Mouse (Mus musculus) liver, adult 2 months (tissue): ENCODE measurements at regions not wholly inside any gene's neighbourhood (a gene's known extent, or its start where the extent isn't known, plus 50 kb on each side); places are given as distances from the start of the nearest gene placed in this dataset.

Experiments
- DNase-seq: peaks from one replicate; pipeline ENCODE4 v3.0.0-alpha.2; 2011; ENCODE audit warnings: low read depth, low spot score; ENCODE audit errors: extremely low read depth
- H3K27ac ChIP-seq: fragments of 200-500 bp; replicated peaks from 2 replicates; pipeline ENCODE4 v1.5.1; 2012; ENCODE audit warnings: low read depth, mild to moderate bottlenecking, control low read depth, inconsistent platforms, low read length; ENCODE audit not compliant: insufficient read depth
- H3K27me3 ChIP-seq: fragments of 200-500 bp; 2 replicates; pipeline ENCODE4 v1.6.1; 2012; ENCODE audit warnings: mild to moderate bottlenecking, moderate library complexity, low read length, inconsistent platforms; ENCODE audit not compliant: control insufficient read depth, insufficient read depth
- H3K36me3 ChIP-seq: fragments of 200-500 bp; 2 replicates; pipeline ENCODE4 v1.6.1; 2012; ENCODE audit warnings: low read length, inconsistent platforms; ENCODE audit not compliant: control insufficient read depth, insufficient read depth
- H3K4me1 ChIP-seq: fragments of 200-500 bp; 2 replicates; pipeline ENCODE4 v1.6.1; 2011; ENCODE audit warnings: low read length; ENCODE audit not compliant: control insufficient read depth, insufficient read depth
- H3K4me3 ChIP-seq: fragments of 200-500 bp; 2 replicates; pipeline ENCODE4 v1.5.1; 2011; ENCODE audit warnings: low read depth, mild to moderate bottlenecking, control low read depth, low read length, moderate library complexity; ENCODE audit not compliant: insufficient read depth
- H3K79me2 ChIP-seq: fragments of 200-500 bp; 2 replicates; pipeline ENCODE4 v1.6.1; 2012; ENCODE audit warnings: inconsistent platforms, mild to moderate bottlenecking, low read length, moderate library complexity; ENCODE audit not compliant: control insufficient read depth, insufficient read depth
- H3K9ac ChIP-seq: fragments of 200-500 bp; 2 replicates; pipeline ENCODE4 v1.6.1; 2012; ENCODE audit warnings: low read depth, mild to moderate bottlenecking, control low read depth, inconsistent platforms, low read length
- CTCF ChIP-seq: fragments of 200-500 bp; IDR thresholded peaks from 2 replicates; pipeline ENCODE4 v1.5.1; 2011; ENCODE audit warnings: low read depth, low read length, control low read depth
- POLR2A ChIP-seq: fragments of 200-500 bp; IDR thresholded peaks from 2 replicates; pipeline ENCODE4 v1.6.1; 2011; ENCODE audit warnings: low read length, control low read depth; ENCODE audit not compliant: insufficient read depth; ENCODE audit errors: extremely low read depth
- WGBS: fragments of 180-500 bp; shearing (Covaris S2); methylation state at CpG from one replicate; pipeline ENCODE4 v1.1.7; 2018; 5-methylcytosine and 5-hydroxymethylcytosine counted together

GRCm38 (mm10) chr13:118310080-118310479 is 76.3 kb upstream of the B430218F22Rik start:
- 93% methylated on average over 1 of the region's 1 CpGs for WGBS
- Histone ChIP-seq H3K36me3 (no peaks in the 10 kb centered on the region), H3K9ac (no peak overlapping the region), H3K4me3 (no peak overlapping the region), H3K27me3 (no peaks in the 10 kb centered on the region), H3K4me1 (no peaks in the 10 kb centered on the region), H3K27ac (no peak overlapping the region), H3K79me2 (no peaks in the 10 kb centered on the region)
- DNase-seq: no peak
- TF ChIP-seq CTCF (no peak), POLR2A (no peak)

- TF ChIP-seq CTCF (no peak), POLR2A (no peak)
- no peak overlapping the region for H3K27ac ChIP-seq
- H3K27me3 ChIP-seq: no peaks in the 10 kb centered on the region
- H3K4me1 ChIP-seq: no peaks in the 10 kb centered on the region
- no peak overlapping the region for H3K4me3 ChIP-seq
- WGBS: 81% methylated on average over 4 of the region's 4 CpGs
- no peak for DNase-seq
- no peaks in the 10 kb centered on the region for H3K79me2 ChIP-seq
- no peaks in the 10 kb centered on the region for H3K36me3 ChIP-seq
- no peak overlapping the region for H3K9ac ChIP-seq
Observed at GRCm38 (mm10) chr13:118313676-118314075, 72.8 kb upstream of the B430218F22Rik start.
